16 mouse cellular contexts compared by ENCODE assay signal in genomic region chr2:93361454-93361853, GRCm38 (mm10). TPM values are rescaled to one million over a fixed set of nuclear protein-coding genes. Genes with fewer than 3 reads are reported as not detected.
DNase-seq lines count a peak whose midpoint lies in the region; ATAC-seq and TF ChIP-seq lines count a peak whose summit lies in the region.
"Had no signal": no experiment of that assay in that cellular context is flagged by ENCODE, and none has a peak within 500 bp of the region (broad histone marks: within the 10 kb centered on the region; RNA-seq: fewer than 3 reads in every experiment).

No protein-coding gene starts in this region.

- DNase-seq in kidney, postnatal 0 days (ENCODE audit: low spot score), result peak; percentile 43
- no peak for DNase-seq in kidney, adult 11 months
- DNase-seq in c-Kit-positive CD71-positive TER-119-positive erythroid progenitor cells, embryonic 14.5 days (ENCODE audit: low spot score), result peak; percentile 27
- no peak for DNase-seq in layer of hippocampus, postnatal 25 days (ENCODE audit: extremely low spot score in 1 of 2, low spot score in 1 of 2)
- DNase-seq in Muller cell, postnatal 12 days (ENCODE audit: inconsistent ontology term), result no peak
- no peak for DNase-seq in thymus, adult 18-20 months
- DNase-seq: adrenal gland, postnatal 14 days; cerebellum, adult 2 months; kidney, postnatal 14 days; midbrain, embryonic 14.5 days; retina, postnatal 1 day; thymus, postnatal 4 days had no signal

- no peak overlapping the region for H3K9ac ChIP-seq in kidney, postnatal 0 days (ENCODE audit: low read depth, low read length)
- no peak overlapping the region for H3K9ac ChIP-seq in intestine, postnatal 0 days (ENCODE audit: low read depth, low read length)
- H3K9ac ChIP-seq in stomach, embryonic 15.5 days, result no peak overlapping the region
- H3K9ac ChIP-seq: neural tube, embryonic 12.5 days had no signal

- TF ChIP-seq CTCF in kidney, postnatal 0 days (IDR thresholded peaks at IDR 0.05; ENCODE audit: low read depth), result no peak
- no peak for TF ChIP-seq CTCF in intestine, postnatal 0 days (IDR thresholded peaks at IDR 0.05; ENCODE audit: low read depth)

- no peak overlapping the region for H3K4me3 ChIP-seq in kidney, postnatal 0 days (replicated peaks; ENCODE audit: low read depth, low read length)
- H3K4me3 ChIP-seq in intestine, postnatal 0 days (ENCODE audit: low read depth, low read length), result no peak overlapping the region
- no peak overlapping the region for H3K4me3 ChIP-seq in stomach, embryonic 15.5 days (replicated peaks)
- H3K4me3 ChIP-seq: neural tube, embryonic 12.5 days had no signal

- H3K4me2 ChIP-seq in kidney, postnatal 0 days (ENCODE audit: low read length), result no peak overlapping the region
- no peak overlapping the region for H3K4me2 ChIP-seq in intestine, postnatal 0 days (replicated peaks; ENCODE audit: low read depth)
- H3K4me2 ChIP-seq in stomach, embryonic 15.5 days, result no peak overlapping the region
- H3K4me2 ChIP-seq: neural tube, embryonic 12.5 days had no signal

- H3K27ac ChIP-seq in kidney, postnatal 0 days, result no peak overlapping the region
- H3K27ac ChIP-seq in intestine, postnatal 0 days (ENCODE audit: low read depth, low read length), result no peak overlapping the region
- no peak overlapping the region for H3K27ac ChIP-seq in stomach, embryonic 15.5 days
- H3K27ac ChIP-seq: neural tube, embryonic 12.5 days had no signal

- no peaks in the 10 kb centered on the region for H3K9me3 ChIP-seq in kidney, postnatal 0 days (replicated peaks; ENCODE audit: low read length)
- H3K9me3 ChIP-seq in intestine, postnatal 0 days (ENCODE audit: control insufficient read depth), result no peaks in the 10 kb centered on the region
- H3K9me3 ChIP-seq in stomach, embryonic 15.5 days, result no peaks in the 10 kb centered on the region
- H3K9me3 ChIP-seq: neural tube, embryonic 12.5 days had no signal

- H3K4me1 ChIP-seq in kidney, postnatal 0 days (replicated peaks; ENCODE audit: insufficient read depth, low read length), result 0 out of 2 replicates have a peak, but pooled peaks cover 2% of the 10 kb centered on the region
- 0 out of 2 replicates have a peak, but pooled peaks cover 3% of the 10 kb centered on the region for H3K4me1 ChIP-seq in intestine, postnatal 0 days (replicated peaks; ENCODE audit: control insufficient read depth, insufficient read depth, low read length)
- H3K4me1 ChIP-seq in stomach, embryonic 15.5 days, result no peaks in the 10 kb centered on the region
- H3K4me1 ChIP-seq: neural tube, embryonic 12.5 days had no signal

- no peaks in the 10 kb centered on the region for H3K36me3 ChIP-seq in kidney, postnatal 0 days (ENCODE audit: insufficient read depth, low read length)
- no peaks in the 10 kb centered on the region for H3K36me3 ChIP-seq in intestine, postnatal 0 days (ENCODE audit: control insufficient read depth, insufficient read depth)
- H3K36me3 ChIP-seq in stomach, embryonic 15.5 days, result no peaks in the 10 kb centered on the region
- H3K36me3 ChIP-seq: neural tube, embryonic 12.5 days had no signal

- no peaks in the 10 kb centered on the region for H3K27me3 ChIP-seq in kidney, postnatal 0 days (ENCODE audit: insufficient read depth, low read length)
- no peaks in the 10 kb centered on the region for H3K27me3 ChIP-seq in intestine, postnatal 0 days (replicated peaks; ENCODE audit: control insufficient read depth, insufficient read depth, low read length)
- no peaks in the 10 kb centered on the region for H3K27me3 ChIP-seq in stomach, embryonic 15.5 days (replicated peaks)
- H3K27me3 ChIP-seq: neural tube, embryonic 12.5 days had no signal

- ATAC-seq in kidney, postnatal 0 days (replicated peaks; ENCODE audit: low FRiP score, low read depth), result peak; percentile 60
- peak; percentile 32; the same call in 1 of the 2 replicates for ATAC-seq in intestine, postnatal 0 days
- peak; percentile 54; the same call in 1 of the 2 replicates for ATAC-seq in stomach, embryonic 15.5 days (ENCODE audit: insufficient read depth, low FRiP score, low read depth)

- WGBS in kidney, postnatal 0 days, result 8% methylated on average over 5 of the region's 5 CpGs
- 14% methylated on average over 5 of the region's 5 CpGs for WGBS in intestine, postnatal 0 days
- 12% methylated on average over 5 of the region's 5 CpGs for WGBS in stomach, embryonic 15.5 days

RNA-seq across cellular contexts. Expression of gene Tspan18, which starts 27.1 kb away (rescaled TPM):
- 26.4 and 29.2 TPM in 2 replicates for polyA plus RNA-seq in kidney, postnatal 0 days (2015; fragmentation: Nextera tagmentation; extraction: Ambion mirVana)
- 12.2 and 18.0 TPM in 2 replicates for polyA plus RNA-seq in intestine, postnatal 0 days (2015; fragmentation: Nextera tagmentation; extraction: Ambion mirVana)
- 20.0 and 20.8 TPM in 2 replicates for polyA plus RNA-seq in stomach, embryonic 15.5 days (2015; fragmentation: Nextera tagmentation; extraction: Ambion mirVana)
- 10 to 100 TPM; 37.1 to 40.1 TPM for total RNA-seq in layer of hippocampus, postnatal 25 days (2021)
- total RNA-seq: hematopoietic stem cell, adult 5-6 weeks had no signal

Comparison
In these comparisons a context has a peak if more than half of its experiments do, and no peak if none do; other contexts are left out.
1. DNase-seq: peak in kidney, postnatal 0 days (single experiment) and c-Kit-positive CD71-positive TER-119-positive erythroid progenitor cells, embryonic 14.5 days (single experiment); none in kidney, adult 11 months (single experiment), layer of hippocampus, postnatal 25 days (0 of 2), Muller cell, postnatal 12 days (single experiment) and thymus, adult 18-20 months (0 of 2).
2. Peak in every context shown above with its lines, with median percentiles within 50 percentile points of each other: ATAC-seq.